Mouse (Mus musculus) embryonic facial prominence, embryonic 12.5 days (tissue): Measurements from ENCODE around the gene Cachd1. TPM values are rescaled to one million over a fixed set of nuclear protein-coding genes. Genes with fewer than 3 reads are reported as not detected.

Experiments
- polyA plus RNA-seq: library from polyadenylated mRNA; unstranded; fragments of >200 nt; fragmentation: Nextera tagmentation; extraction: Ambion mirVana; gene quantifications from 2 replicates; pipeline ENCODE4 v1.2.1, GENCODE M21; 2016

The Cachd1 gene
- polyA plus RNA-seq, 1 experiment from 2014 or later, result 42.3 TPM

Other genes starting within 250 kb of the Cachd1 start
- gene Gm10577, start 244.0 kb downstream of the Cachd1 start, polyA plus RNA-seq, result not detected in 2 replicates